Mouse (Mus musculus) layer of hippocampus, postnatal 36 days (tissue): ENCODE measurements around the gene Mybpc2. TPM values are rescaled to one million over a fixed set of nuclear protein-coding genes. Genes with fewer than 3 reads are reported as not detected.
A peak's percentile ranks its signal among the peaks of the same experiment; 100 is the strongest.

Experiments used
- DNase-seq, 2 experiments: peaks; one replicate each; pipeline ENCODE4 v3.0.0; 2022
- total RNA-seq, 2 experiments: library from RNA; stranded (reverse); gene quantifications; 2 replicates each; pipeline ENCODE4 v1.2.3; 2021

Mybpc2 gene
- total RNA-seq, 2 experiments from 2014 or later: 0.12 TPM; not detected in 1

- DNase-seq: no peak
Observed at GRCm38 (mm10) chr7:44521710-44522109, 2.7 kb downstream of the Mybpc2 start.

GRCm38 (mm10) chr7:44520990-44521389, 3.5 kb downstream of the Mybpc2 start:
- DNase-seq: no peak

DNA sequence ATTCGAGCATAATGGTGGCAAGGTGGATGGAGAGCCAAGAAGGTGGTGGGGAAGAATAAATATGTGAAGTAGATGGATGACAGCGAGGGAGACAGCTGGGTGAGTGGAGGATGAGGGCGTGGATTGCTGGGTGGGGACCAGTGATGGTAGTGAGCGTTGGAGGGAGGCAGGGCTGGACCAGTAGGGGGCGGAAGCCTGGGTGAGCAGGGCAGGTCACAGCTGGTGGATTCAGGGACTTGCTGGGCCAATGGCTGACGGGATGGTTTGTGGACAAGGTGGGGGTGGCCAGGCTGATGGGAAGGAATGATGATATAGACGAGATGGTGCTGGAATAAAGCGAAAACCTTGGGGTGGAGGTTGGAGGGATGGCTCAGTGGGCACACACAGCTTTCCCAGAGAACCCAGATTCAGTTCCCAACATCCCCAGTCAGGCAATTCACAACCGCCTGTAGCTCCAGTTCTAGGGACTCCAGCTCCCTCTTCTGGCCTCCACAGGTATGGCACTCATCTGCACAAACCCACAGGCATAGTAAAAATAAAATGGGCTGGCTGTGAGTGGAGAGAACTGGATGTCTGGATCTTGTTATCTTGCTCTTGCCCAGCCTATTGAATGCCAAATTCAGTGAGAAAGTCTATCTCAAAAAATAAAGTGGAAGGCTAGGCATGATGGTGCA, 5.1 kb downstream of the Mybpc2 start:
- no peak for DNase-seq

- DNase-seq: no peak
Observed at GRCm38 (mm10) chr7:44507491-44507890, 17.0 kb downstream of the Mybpc2 start.

DNA sequence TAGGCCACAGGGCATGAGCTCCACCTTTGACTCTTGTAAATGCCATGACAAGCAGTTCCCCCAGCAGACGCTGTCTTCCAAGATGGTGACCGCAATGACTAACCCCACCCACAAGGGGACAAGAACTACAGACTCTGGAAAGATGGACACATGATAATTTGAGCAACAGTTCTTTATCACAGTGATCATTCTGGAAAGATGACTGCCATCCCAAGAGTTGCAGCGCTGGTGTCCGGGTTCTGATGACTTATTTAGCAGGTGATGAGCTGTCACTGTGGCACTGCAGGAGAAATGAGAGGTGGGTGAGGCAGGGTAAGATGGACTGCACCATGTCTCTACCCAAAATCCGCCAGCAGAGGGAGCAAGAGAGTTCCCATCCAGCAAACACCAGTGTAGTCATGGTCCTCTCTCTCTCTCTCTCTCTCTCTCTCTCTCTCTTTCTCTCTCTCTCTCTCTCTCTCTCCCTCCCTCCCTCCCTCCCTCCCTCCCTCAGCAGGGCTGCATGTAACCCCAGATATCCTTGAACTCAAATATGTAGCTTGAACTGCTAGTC, 22.8 kb downstream of the Mybpc2 start:
- DNase-seq: peak; percentile 65 to 75

DNA sequence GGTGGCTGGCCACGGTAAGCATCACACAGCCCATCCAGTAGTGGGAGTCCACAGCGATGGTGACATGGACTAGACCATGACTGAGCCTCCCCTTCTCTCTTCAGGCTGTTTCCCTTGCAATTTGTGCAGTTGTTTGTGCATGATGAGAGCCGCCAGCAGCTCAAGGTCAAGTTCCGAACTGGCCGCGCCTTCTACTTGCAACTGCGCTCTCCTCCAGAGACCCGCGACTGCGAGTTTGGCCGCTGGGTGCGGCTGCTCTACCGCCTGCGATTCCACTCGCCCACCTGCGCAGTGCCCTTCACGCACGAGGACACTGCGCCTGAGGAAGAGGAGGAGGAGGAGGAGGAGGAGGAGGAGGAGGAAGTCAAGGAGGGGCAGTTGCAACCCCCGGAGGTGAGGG, 24.4 kb downstream of the Mybpc2 start:
- DNase-seq: no peak

- no peak for DNase-seq
Observed at GRCm38 (mm10) chr7:44498922-44499321, 25.5 kb downstream of the Mybpc2 start.

DNA sequence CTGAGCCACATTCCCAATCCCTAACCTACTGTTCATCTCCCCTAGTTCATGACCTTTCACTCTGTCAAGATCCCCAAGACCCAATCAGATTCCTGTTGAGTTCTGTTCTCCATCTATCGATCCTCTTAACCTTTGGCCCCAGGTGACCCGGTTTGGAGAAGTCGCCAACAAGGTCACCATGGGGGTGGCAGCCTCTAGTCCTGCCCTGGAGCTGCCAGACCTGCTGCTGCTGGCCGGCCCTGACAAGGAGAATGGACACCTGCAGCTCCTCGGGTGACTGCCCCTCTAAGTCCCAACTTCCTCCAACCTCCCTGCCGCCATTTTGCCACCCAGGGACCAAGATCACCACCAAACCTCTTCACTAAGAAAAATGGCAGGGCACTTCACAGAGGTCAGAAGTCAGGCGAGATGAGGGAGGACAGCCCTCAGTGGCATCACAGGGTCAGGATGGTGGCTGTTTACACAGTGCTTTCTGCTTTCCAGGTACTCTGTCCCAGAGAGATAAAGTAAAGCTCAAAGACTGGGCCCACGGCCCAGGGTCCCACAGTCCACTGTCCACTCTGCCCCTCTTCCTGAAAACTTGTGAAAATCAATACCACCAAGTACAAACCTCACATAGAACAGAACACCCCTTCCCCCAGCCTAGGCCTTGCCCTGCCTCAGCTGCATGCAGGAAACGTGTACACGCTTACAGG, 26.9 kb downstream of the Mybpc2 start:
- no peak for DNase-seq

- DNase-seq: no peak
Observed at GRCm38 (mm10) chr7:44496771-44497109, 27.7 kb downstream of the Mybpc2 start.

GRCm38 (mm10) chr7:44495992-44496770, 28.3 kb downstream of the Mybpc2 start, which contains the start of the genes Emc10 and Fam71e1:
Gene Emc10 (minus strand): TSS chr7:44496529.
Gene Fam71e1 (plus strand): TSS chr7:44496581.
- peak; percentile 98 for DNase-seq

GRCm38 (mm10) chr7:44495086-44495485, 29.4 kb downstream of the Mybpc2 start:
- no peak for DNase-seq

- no peak for DNase-seq
Observed at GRCm38 (mm10) chr7:44494681-44495080, 29.8 kb downstream of the Mybpc2 start.

DNA sequence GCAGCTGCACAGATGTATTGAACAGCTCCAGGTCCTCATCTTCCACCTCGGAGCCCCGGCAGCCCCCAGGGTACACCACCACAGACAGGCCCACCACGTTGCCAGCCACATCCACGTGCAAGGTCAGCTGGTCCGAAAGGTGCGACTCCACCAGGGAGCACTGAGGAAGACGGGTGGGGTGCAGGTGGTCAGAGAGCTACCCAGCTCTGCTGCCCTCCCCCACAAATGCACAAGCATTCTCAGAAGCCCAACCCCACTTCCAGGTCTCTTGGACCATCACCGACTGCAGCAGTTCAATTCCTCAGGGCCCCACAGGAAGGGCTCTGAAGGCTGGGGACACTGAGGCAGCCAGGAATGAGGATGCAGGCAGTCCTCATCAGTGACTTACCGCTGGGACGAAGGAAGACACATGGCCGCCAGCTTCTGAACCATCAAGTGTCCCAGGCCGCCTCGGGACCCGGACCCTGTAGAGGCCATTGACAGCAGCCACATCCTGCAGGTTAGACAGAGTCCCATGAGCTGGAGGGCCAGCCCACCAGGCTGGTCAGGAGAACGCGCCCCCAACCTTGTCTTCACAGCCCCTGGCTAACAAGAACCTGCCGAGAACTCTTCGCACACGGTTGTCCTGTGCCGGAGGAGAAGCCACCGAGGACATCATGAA, 32.2 kb downstream of the Mybpc2 start:
- DNase-seq: no peak

- no peak for DNase-seq
Observed at GRCm38 (mm10) chr7:44491391-44491790, 33.1 kb downstream of the Mybpc2 start.

DNA sequence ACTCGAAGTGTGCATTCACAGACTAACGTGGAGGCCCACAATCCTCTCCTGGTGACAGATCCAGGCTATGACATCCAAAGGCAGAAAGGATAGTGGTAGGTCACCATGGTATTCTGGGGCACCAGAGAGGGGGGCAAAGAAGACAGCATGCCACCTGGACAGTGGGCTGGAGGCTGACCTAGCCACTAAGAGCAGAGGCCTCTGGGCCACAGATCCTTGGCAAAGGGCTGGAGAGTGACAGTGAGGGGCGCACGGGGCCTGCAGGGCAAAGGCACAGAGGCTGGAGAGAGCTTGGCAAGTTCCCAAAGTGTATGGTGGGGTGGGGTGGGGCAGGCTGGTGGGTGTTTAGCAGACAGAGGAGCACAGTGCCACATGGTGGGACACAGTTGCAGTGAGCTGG, 34.2 kb downstream of the Mybpc2 start:
- no peak for DNase-seq

- DNase-seq: no peak
Observed at GRCm38 (mm10) chr7:44488545-44488944, 35.9 kb downstream of the Mybpc2 start.

- no peak for DNase-seq
Observed at GRCm38 (mm10) chr7:44487936-44488335, 36.5 kb downstream of the Mybpc2 start.

DNA sequence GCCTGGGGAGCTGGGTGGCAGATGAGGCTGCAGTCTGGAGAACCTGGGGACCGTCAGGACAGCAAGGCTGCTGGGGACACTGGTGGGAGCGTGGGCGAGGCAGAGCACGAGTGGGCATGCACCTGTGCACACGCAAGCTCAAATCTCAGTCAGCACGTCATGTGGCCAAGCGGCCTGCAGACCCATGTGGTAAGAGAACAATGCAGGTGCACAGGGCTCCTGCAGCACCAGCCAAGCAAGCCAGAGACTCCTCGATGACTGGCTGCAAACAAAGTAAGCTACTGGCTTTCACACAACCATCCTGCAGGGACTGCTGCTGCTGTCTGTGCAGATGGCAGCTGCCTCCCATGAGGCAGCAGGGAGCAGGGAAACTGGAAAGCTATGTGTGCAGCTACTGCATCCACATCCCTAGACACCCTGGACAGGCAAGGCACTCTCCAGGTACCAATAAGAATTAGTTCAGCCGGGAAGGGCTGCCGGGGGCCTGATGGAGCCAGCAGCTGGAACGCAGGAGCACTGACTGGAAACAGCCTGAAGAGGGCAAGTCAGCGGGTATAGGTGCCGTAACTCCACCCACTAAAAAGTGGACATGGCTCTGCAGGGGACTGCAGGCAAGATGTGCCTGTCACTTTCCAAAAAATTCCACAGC, 37.4 kb downstream of the Mybpc2 start:
- peak in 1 of 2 experiments; percentile 38 for DNase-seq

GRCm38 (mm10) chr7:44485572-44486195, 38.8 kb downstream of the Mybpc2 start:
- DNase-seq: no peak

DNA sequence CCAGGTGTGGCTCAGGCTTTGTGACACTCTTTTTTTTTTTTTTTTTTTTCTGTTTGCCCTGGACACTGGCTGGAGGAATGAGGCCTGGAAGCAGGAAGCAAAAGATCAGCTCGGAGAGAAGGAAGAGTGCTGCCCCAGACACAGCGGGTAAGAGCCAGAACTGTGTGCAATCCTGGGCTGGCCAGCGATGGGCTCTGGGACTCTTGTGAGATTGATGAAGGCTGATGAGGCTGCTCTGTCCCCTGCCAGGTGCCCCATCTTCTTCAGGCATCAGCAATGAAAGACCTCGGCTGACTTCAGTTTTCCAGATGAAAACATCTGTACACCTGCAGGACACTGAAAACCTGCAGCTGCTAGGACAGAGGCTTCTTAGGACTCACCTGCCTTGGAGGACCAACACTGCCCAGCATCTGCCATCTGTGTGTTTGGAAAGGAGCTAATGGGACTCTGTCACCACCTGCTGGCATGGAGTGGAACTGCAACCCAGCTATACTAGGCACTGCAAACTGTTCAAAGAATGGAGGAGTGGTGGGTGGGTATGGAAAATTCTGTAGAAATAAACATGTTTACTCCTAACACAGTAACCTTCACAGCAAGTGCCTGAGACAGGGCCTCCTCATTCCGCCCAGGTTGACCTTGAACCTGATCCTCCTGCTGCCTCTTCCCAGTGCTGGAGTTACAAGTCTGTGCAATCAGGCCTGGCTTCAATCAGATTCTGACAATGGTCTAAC, 39.5 kb downstream of the Mybpc2 start:
- DNase-seq: peak; percentile 82

DNA sequence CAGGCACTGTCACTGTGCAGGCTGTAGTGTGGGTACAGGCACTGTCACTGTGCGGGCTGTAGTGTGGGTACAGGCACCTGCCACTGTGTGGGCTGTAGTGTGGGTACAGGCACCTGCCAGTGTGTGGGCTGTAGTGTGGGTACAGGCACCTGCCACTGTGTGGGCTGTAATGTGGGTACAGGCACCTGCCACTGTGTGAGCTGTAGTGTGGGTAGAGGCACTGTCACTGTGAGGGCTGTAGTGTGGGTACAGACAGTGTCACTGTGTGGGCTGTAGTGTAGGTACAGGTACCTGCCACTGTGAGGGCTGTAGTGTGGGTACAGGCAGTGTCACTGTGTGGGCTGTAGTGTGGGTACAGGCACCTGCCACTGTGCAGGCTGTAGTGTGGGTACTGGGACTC, 40.3 kb downstream of the Mybpc2 start:
- DNase-seq: no peak
